Mouse (Mus musculus): ENCODE data around the gene Tcl1b4. TPM values are rescaled to one million over a fixed set of nuclear protein-coding genes. Genes with fewer than 3 reads are reported as not detected.
"Not testable (repeated sequence)": the region's sequence is repeated elsewhere in the genome, so short reads cannot be mapped to it uniquely, and the experiment has no call there.

Gene Tcl1b4
- polyA plus RNA-seq, 1 experiment: not detected

GRCm38 (mm10) chr12:105199684-105200497, 1.9 kb upstream of the Tcl1b4 start:
- H3K4me1 ChIP-seq (ENCODE audit: control insufficient read depth, insufficient read depth, low read length); H3K36me3 ChIP-seq (ENCODE audit: control insufficient read depth, insufficient read depth, low read length); H3K27me3 ChIP-seq (replicated peaks; ENCODE audit: control insufficient read depth, insufficient read depth, low read length); H3K4me3 ChIP-seq (ENCODE audit: insufficient read depth, low read depth, low read length); H3K27ac ChIP-seq (ENCODE audit: insufficient read depth, low read depth, low read length); DNase-seq: not testable (repeated sequence)
- WGBS: 72% methylated on average over 7 of the region's 7 CpGs

DNA sequence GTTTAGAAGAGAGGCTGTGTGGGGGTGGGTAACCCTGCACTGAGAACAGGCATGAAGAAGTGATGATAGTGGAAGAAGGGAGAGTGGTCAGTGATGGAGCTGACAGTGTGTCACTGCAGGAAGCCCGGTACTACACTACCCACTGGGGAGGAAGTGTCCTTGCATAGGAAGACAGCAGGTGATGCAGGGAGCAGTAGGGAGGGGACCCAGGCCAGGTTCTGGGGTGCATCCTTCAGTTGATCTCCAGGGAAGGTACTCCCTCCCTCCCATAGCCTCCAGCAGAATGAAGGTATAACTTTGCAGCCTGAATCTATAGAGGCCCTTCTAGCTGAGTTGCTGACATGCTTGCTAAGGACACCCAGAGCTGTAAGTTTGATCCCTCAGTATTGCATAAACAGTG, 5.3 kb downstream of the Tcl1b4 start:
- H3K4me1 ChIP-seq (ENCODE audit: control insufficient read depth, insufficient read depth, low read length): no peaks in the 10 kb centered on the region
- no peaks in the 10 kb centered on the region for H3K27me3 ChIP-seq (replicated peaks; ENCODE audit: control insufficient read depth, insufficient read depth, low read length)
- H3K27ac ChIP-seq (ENCODE audit: insufficient read depth, low read depth, low read length): no peak overlapping the region
- H3K36me3 ChIP-seq (ENCODE audit: control insufficient read depth, insufficient read depth, low read length): no peaks in the 10 kb centered on the region
- TF ChIP-seq POLR2A (IDR thresholded peaks at IDR 0.05; ENCODE audit: low read depth, low read length) (no peak), CTCF (conservative IDR thresholded peaks at IDR 0.05; ENCODE audit: insufficient read depth, insufficient read length, low read depth, low read length) (no peak)
- no peak overlapping the region for H3K4me3 ChIP-seq (ENCODE audit: insufficient read depth, low read depth, low read length)
- no peak for DNase-seq
- WGBS: 53% methylated on average over 1 of the region's 1 CpGs

GRCm38 (mm10) chr12:105208441-105208840, 6.7 kb downstream of the Tcl1b4 start:
- no peaks in the 10 kb centered on the region for H3K4me1 ChIP-seq (ENCODE audit: control insufficient read depth, insufficient read depth, low read length)
- DNase-seq: no peak
- no peaks in the 10 kb centered on the region for H3K27me3 ChIP-seq (replicated peaks; ENCODE audit: control insufficient read depth, insufficient read depth, low read length)
- TF ChIP-seq POLR2A (IDR thresholded peaks at IDR 0.05; ENCODE audit: low read depth, low read length): no peak
- TF ChIP-seq CTCF (conservative IDR thresholded peaks at IDR 0.05; ENCODE audit: insufficient read depth, insufficient read length, low read depth, low read length): no peak
- no peak overlapping the region for H3K27ac ChIP-seq (ENCODE audit: insufficient read depth, low read depth, low read length)
- 94% methylated on average over 1 of the region's 1 CpGs for WGBS
- H3K4me3 ChIP-seq (ENCODE audit: insufficient read depth, low read depth, low read length): no peak overlapping the region
- H3K36me3 ChIP-seq (ENCODE audit: control insufficient read depth, insufficient read depth, low read length): no peaks in the 10 kb centered on the region

GRCm38 (mm10) chr12:105209231-105209630, 7.5 kb downstream of the Tcl1b4 start:
- no peak for DNase-seq
- Histone ChIP-seq H3K4me1 (ENCODE audit: control insufficient read depth, insufficient read depth, low read length) (no peaks in the 10 kb centered on the region), H3K27ac (ENCODE audit: insufficient read depth, low read depth, low read length) (no peak overlapping the region), H3K36me3 (ENCODE audit: control insufficient read depth, insufficient read depth, low read length) (no peaks in the 10 kb centered on the region), H3K4me3 (ENCODE audit: insufficient read depth, low read depth, low read length) (no peak overlapping the region), H3K27me3 (replicated peaks; ENCODE audit: control insufficient read depth, insufficient read depth, low read length) (no peaks in the 10 kb centered on the region)
- no peak for TF ChIP-seq POLR2A (IDR thresholded peaks at IDR 0.05; ENCODE audit: low read depth, low read length)
- TF ChIP-seq CTCF (conservative IDR thresholded peaks at IDR 0.05; ENCODE audit: insufficient read depth, insufficient read length, low read depth, low read length): no peak
- 94% methylated on average over 7 of the region's 7 CpGs for WGBS

GRCm38 (mm10) chr12:105217101-105217760, 15.5 kb downstream of the Tcl1b4 start:
- no peak for TF ChIP-seq CTCF (conservative IDR thresholded peaks at IDR 0.05; ENCODE audit: insufficient read depth, insufficient read length, low read depth, low read length)
- no peak for TF ChIP-seq POLR2A (IDR thresholded peaks at IDR 0.05; ENCODE audit: low read depth, low read length)
- DNase-seq: no peak
- Histone ChIP-seq H3K36me3 (ENCODE audit: control insufficient read depth, insufficient read depth, low read length) (no peaks in the 10 kb centered on the region), H3K4me3 (ENCODE audit: insufficient read depth, low read depth, low read length) (no peak overlapping the region), H3K4me1 (ENCODE audit: control insufficient read depth, insufficient read depth, low read length) (no peaks in the 10 kb centered on the region), H3K27me3 (replicated peaks; ENCODE audit: control insufficient read depth, insufficient read depth, low read length) (no peaks in the 10 kb centered on the region), H3K27ac (ENCODE audit: insufficient read depth, low read depth, low read length) (no peak overlapping the region)
- WGBS: 87% methylated on average over 7 of the region's 7 CpGs

DNA sequence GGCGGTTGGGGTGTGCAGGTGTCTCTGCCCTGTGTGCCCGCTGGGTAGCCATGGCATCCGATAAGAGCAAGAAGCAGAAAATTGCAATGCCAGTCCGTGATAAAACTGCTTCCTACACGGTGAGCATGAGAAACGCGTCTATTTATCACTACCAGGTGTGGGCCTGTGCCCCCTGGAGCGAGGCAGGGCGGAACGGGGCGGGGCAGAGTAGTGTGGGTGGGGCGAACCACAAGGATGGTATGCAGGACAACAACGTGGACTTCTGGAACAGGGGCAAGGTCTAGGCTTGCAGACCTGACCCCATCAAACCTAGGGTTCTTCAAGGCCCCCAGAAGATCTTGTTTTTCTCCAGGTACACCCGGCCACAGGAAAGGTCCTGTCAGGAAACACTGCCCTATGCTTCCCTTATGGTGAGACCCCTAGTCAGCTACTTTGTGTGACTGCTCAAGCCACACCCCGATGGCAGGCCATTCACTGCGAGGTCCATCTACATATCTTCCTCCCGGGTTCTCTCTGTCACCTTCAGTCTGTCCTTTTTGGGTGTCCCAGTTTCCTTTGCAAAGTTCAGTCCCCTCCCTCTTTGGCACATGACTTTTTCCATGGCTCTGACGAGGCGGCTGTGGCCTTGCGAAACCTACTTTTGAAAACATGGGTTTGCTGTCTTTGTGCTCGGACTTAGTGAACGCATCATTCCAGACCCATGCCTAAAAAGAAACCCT, 21.0 kb downstream of the Tcl1b4 start, which contains the start of gene Tcl1:
Gene Tcl1, minus strand, starts transcription at position 193 of the 719 bp plus-strand sequence.
- WGBS: 88% methylated on average over 22 of the region's 22 CpGs
- Histone ChIP-seq H3K36me3 (ENCODE audit: control insufficient read depth, insufficient read depth, low read length) (no peaks in the 10 kb centered on the region), H3K27ac (ENCODE audit: insufficient read depth, low read depth, low read length) (no peak within 1 kb of the TSS), H3K4me1 (ENCODE audit: control insufficient read depth, insufficient read depth, low read length) (no peaks in the 10 kb centered on the region), H3K4me3 (ENCODE audit: insufficient read depth, low read depth, low read length) (no peak within 1 kb of the TSS), H3K27me3 (replicated peaks; ENCODE audit: control insufficient read depth, insufficient read depth, low read length) (no peaks in the 10 kb centered on the region)
- TF ChIP-seq POLR2A (IDR thresholded peaks at IDR 0.05; ENCODE audit: low read depth, low read length) (no peak), CTCF (conservative IDR thresholded peaks at IDR 0.05; ENCODE audit: insufficient read depth, insufficient read length, low read depth, low read length) (no peak)
- DNase-seq: no peak
